Mouse (Mus musculus): ENCODE data around the gene Sdc3. TPM values are rescaled to one million over a fixed set of nuclear protein-coding genes. Genes with fewer than 3 reads are reported as not detected.

Sdc3 gene
- total RNA-seq, 2 experiments from 2014 or later, result 368 to 378 TPM

DNA sequence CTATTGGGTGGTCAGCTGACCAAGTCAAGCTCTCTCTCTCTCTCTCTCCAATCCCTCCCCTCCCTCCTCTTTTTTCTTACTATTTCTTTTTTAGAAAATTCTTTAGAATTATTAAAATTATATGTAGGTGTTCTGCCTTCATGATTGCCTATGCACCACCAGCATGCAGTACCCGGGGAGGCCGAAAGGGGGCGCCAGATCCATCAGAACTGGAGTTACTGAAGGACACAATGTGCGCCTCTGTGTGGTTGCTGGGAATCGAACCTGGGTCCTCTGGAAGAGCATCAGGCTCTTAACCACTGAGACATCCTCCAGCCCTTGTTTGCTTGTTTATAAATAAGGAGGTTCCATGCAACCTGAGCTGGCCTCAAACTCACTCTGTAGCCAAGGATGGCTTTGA lies 81.1 kb downstream of the Sdc3 start:
- no peak for DNase-seq (ENCODE audit: low spot score in 2 of 2)

DNA sequence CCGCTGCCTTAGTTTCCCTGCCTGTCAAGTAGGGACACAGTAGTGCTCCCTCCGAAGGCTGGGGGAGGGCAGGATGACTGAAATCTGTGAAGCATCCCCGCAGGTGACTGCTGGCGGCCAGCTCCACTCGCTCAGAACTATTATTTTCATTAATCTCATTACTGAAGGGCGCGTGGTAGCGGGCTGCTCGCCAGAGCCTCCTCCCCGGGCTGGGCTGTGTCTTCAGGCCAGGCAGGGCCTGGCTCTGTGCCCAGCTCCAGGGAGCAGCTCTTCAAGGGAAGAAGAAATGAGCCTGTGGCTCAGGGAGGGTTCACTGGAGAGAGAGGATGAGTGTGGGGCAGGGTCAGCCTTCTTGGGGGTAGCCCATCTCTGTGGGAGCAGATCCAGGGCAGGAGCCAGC lies 82.3 kb downstream of the Sdc3 start:
- DNase-seq (ENCODE audit: low spot score in 2 of 2), result peak in 1 of 2 experiments; percentile 74

Other genes starting within 250 kb of the Sdc3 start
- gene Nkain1, start 218.4 kb upstream of the Sdc3 start, total RNA-seq (2021), result 10 to 100 TPM; 64.8 to 68.8 TPM
- gene Pum1, start 129.2 kb upstream of the Sdc3 start, total RNA-seq (2021), result 100 to 1,000 TPM in 1 of 2 experiments, 10 to 100 TPM in 1; 95.9 to 117 TPM
- 10 to 100 TPM; 27.5 to 28.1 TPM for gene Laptm5, start 120.6 kb downstream of the Sdc3 start, total RNA-seq (2021)
- gene Matn1, start 151.8 kb downstream of the Sdc3 start, total RNA-seq (2021), result under 1 TPM; 0.64 to 0.91 TPM

Data from layer of hippocampus, postnatal 10 days (tissue).